Mouse (Mus musculus) inflammation-experienced regulatory T-cells, adult 6 months (primary cell): ENCODE data around the gene Insc. TPM values are rescaled to one million over a fixed set of nuclear protein-coding genes. Genes with fewer than 3 reads are reported as not detected.
"Not testable (repeated sequence)": the region's sequence is repeated elsewhere in the genome, so short reads cannot be mapped to it uniquely, and the experiment has no call there.

ENCODE experiments used
- ATAC-seq: one replicate; pipeline ENCODE4 v1.8.0; 2017
- polyA plus RNA-seq, 3 experiments: library from polyadenylated mRNA; unstranded; fragments of 100-300 nt; shearing (Covaris generic); gene quantifications; one replicate each; pipeline ENCODE4 v1.2.1; 2017

Insc gene
- not detected for polyA plus RNA-seq

DNA sequence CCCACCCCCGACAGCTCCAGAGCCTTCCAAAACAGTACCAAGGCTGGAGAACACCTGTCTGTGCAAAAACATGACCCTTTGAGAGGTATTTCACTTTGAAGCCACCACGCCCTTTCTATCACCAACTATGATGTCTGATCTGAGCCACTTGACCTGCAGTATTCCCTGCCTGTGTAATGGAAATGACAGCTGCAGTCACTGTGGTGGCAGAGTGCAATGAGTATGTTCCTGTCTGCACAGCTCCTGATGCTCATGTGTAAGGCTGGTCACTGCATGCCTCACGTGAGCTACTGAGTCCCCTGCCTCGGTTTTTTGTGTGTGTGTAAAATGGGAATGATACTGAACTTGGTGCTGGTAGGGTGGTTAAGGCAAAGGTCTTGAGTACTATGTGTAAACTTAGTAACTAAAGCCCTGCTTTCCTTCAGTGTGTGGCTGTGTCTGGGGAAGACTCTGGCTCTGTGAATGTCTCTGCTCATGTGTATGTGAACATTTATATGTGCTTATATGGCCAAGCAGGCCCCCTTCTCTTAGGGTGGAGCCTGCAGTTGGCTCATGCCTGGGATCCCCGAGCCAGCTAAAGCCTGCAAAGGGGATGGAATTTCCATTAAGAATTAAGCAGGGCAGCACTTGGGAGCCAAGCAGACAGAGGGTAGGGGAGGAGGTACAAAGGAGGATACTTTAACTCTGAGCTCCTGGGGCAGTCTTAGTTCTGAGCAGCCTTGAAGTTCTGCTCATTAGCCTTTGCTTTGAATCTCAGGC lies at the start of gene Insc:
Gene Insc (plus strand): TSS at position 673 of the 759 bp plus-strand sequence.
- ATAC-seq, result no peak

DNA sequence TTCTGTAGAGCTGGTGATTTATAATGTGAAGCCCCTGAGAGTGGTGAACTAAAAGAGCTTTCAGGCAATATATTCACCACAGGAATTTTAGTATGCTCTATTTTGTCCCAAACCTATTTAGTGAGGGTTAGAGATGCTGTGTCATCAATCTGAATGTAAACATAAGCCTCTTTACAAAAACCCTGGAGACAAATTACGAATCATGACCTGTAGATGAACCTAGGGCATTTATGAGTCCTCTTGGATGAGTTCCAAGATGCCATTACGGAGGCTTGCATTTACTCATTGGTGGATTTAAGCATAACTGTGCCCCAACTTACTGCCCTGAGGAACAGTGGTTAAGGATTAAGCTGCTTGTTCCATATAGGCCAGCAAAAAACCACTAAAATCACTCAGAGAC lies 42.6 kb upstream of the Insc start:
- ATAC-seq, result no peak

DNA sequence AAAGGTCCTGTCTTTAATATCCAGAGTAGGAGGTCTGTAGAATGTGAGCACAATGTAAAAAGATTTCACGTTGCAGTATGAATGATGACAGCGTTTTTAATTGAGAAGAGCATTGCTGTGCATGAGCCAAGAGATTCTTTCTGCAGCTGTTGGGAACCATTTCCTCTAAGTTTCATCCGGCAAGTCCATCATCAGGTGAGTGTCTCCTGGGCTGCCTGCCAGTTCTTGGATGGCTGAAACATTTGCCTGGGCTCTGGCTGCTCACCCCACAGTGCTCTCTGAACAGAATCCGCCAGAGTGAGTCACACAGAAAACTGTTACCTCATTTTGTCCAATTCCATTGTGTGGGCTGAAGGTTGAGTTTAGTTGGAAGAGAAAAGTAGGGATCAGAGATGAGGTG lies 36.8 kb upstream of the Insc start:
- no peak for ATAC-seq

DNA sequence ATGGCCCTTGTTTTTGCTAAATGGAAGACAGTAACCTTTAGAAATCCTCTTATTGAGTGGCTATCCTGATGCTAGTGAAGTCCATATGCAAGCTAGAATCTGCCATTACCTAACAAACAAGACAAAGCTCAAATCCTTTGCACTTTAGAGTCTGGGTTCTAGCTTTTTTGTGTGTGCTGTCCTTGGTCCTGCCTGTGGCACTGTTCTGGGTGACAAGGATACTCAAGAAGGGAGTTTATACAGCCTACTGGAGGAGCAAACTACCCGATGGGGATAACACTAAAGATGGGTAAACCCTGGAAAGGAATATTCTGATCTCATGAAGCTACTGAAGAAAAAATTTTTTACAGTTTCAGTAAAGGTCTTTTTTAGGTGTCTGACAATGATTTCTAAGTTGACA lies 36.1 kb upstream of the Insc start:
- no peak for ATAC-seq

- ATAC-seq, result no peak
These were observed 33.1 kb upstream of the Insc start for GRCm38 (mm10) chr7:114710419-114710818.

- no peak for ATAC-seq
These were observed 31.0 kb upstream of the Insc start for GRCm38 (mm10) chr7:114712523-114712922.

- ATAC-seq, result no peak
These were observed 25.2 kb upstream of the Insc start, which contains the start of gene Calcb for GRCm38 (mm10) chr7:114718300-114718699. TSS of gene Calcb (plus strand) at chr7:114718643.

GRCm38 (mm10) chr7:114719381-114720131 lies 23.9 kb upstream of the Insc start:
- ATAC-seq, result no peak

- ATAC-seq, result not testable (repeated sequence)
These were observed 13.8 kb upstream of the Insc start for GRCm38 (mm10) chr7:114729696-114730095.

GRCm38 (mm10) chr7:114731175-114731574 lies 12.3 kb upstream of the Insc start:
- no peak for ATAC-seq

DNA sequence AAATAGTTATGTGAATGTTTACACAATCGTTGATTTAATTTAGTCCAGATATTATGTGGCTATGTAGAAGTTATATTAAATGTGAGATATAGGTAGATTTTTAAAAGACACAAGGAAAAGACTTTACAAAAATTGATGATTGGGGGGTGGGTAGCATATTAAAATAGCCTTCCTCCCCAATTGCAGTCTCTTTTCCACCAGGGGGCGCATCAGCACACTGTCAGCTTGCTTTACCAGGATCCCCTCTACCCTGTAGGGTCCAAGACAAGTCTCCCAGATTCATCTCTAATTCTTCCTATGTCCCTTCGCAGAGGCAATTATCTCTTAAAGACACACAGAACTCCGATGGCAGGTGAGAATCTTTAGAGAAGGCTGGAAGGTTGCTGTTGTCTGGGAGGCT lies 11.8 kb upstream of the Insc start:
- ATAC-seq, result not testable (repeated sequence)

DNA sequence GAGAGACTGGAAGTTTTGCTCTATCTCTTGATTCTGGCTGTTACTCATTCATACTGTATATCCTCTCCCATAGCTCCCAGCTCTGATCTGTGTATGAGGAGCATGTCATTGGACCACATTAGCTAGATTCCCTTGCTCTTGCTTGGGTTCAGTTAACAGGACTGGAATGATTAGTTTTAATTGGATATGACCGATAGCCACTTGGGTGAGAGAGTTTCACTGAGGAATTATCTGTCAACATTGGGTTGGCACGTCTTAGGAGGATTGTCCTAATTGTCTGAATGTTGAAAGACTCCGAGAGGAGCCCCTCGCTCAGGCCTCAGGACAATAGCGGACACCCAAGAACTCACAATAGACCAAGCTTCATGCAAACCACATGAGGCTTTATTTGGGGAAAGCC lies 7.2 kb upstream of the Insc start:
- no peak for ATAC-seq

DNA sequence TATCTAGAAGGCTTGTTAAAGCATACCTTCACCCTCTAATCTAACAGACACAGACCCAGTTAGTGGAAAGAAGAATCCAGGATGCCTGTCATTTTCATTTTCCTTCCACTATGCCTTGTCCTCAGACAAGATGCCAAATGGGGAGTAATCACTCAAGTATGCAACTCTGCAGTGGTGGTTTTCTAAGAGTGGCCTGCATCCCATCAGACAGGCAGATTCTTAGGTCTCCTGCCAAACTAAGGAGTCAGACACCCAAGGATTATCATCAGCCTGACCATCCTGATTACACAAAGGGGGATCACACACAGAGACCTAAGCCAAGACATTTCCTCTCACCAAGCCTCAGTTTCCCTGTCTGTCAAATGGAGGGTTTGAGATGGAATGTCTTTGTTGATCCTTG lies 5.3 kb upstream of the Insc start:
- no peak for ATAC-seq

DNA sequence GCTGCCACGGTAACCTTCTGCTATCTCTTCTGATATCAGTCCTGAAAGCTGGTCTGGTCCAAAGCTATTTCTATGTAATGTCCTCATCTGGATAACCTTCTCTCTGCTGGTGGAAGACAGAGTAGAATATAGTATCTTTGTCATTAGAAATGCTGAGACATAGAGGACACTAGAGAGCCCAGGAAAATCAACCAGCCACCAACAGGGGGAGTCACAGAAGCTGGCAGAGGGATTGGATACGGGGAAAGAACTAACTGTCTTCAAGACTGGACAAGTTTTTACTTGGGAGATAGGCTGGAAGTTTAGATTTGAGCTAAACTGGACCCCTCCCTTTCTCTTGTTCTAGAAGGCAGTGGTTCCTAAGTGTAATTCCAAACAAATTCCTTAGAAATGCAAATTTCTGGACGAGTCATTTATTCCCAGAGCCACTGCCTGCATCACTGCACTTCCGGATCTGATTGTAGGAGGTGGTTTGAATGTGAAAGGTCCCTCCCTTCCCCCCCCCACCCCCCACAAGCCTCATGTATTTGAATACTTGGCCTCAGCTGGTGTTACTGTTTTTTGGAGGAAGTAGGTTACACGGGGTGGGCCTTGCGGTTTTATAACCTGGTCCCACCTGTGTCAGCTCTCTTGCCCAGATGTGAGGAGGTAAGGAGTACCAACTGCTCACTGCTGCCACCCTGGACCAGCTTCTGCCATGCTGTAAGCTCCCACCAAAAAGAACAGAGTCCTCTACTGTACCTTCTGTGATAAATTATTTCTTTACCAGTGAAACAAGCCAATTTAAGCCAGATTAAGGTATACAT lies 2.9 kb upstream of the Insc start:
- no peak for ATAC-seq

DNA sequence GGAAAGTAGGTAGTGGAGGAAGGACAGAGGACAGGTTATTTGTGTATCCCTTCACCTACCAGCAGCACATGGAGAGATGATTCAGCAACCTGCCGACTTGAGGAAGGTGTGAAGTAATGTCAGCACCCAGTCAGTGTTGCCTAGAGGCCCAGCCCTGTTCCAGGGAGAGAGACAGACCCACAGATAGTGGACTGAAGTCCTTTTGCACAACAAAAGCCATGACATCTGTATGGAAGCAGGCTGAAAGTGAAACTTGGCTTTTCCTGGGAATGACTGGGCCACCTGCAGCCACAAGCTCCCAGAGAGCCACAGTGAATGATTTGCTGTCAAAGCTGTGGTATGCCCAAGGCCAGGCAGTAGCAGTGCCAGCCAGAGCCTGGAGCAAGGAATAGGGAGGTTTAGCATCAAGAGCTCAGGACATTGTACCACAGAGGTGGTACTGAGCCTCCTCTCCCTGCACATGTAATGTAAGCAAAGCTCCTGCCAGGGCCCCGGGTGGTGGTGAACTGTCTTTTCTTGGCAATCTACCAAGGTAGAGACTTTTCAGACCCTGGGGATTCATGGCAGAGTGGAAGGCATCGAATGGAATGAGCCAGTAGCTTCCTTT lies 1.2 kb downstream of the Insc start:
- no peak for ATAC-seq

DNA sequence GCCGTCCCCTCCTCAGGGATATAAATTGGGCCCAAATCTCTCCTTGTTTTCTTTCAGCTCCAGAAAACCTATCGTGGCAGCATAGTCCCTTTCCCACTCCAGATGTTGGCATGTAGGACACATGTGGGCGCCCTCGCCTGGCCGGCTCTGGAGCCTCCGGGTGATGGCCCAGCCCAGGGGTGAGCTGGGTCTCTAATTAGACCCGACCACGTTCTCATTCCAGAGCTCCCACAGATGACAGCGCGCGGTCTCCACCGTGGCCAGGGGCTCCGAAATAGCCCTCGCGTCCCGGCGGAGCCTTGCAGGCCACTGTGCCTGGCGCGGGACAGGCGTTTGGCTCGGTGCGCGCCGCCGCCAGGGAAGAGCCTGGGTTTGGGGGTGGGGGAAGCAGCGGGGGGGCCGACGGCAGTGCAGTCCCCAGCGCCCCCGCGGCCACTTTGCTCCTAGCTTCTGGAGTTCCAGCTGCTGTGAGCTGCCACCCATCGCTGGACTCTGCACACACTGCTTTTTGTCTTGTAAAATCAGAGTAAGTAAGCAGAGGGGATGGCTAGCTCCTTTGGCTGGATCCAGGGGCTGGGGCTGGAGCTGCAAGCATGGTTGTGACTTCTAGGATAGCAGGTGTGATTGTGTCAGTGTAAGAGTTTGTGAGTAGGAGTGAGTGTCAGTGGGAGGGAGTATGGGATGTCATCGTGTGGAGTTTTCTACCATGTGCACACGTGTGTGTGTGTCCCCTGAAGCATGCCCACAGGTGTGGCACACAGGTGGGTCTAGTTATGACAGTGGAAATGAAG lies 2.2 kb downstream of the Insc start:
- ATAC-seq, result no peak

- ATAC-seq, result no peak
These were observed 4.1 kb downstream of the Insc start for GRCm38 (mm10) chr7:114747596-114747995.

GRCm38 (mm10) chr7:114748239-114748638 lies 4.7 kb downstream of the Insc start:
- no peak for ATAC-seq

- no peak for ATAC-seq
These were observed 10.0 kb downstream of the Insc start for GRCm38 (mm10) chr7:114753471-114753870.

GRCm38 (mm10) chr7:114754196-114754595 lies 10.7 kb downstream of the Insc start:
- ATAC-seq, result no peak

- ATAC-seq, result no peak
These were observed 11.1 kb downstream of the Insc start for GRCm38 (mm10) chr7:114754626-114755025.

- ATAC-seq, result no peak
These were observed 19.2 kb downstream of the Insc start for GRCm38 (mm10) chr7:114762660-114763059.
